8 mouse cellular contexts compared by ENCODE assay signal in genomic region chr3:90709591-90710460, GRCm38 (mm10). TPM values are rescaled to one million over a fixed set of nuclear protein-coding genes. Genes with fewer than 3 reads are reported as not detected.
DNase-seq lines count a peak whose midpoint lies in the region; ATAC-seq and TF ChIP-seq lines count a peak whose summit lies in the region.

No protein-coding gene starts in this region.

- H3K9me3 ChIP-seq in forebrain, postnatal 0 days (ENCODE audit: low read length) = no peaks in the 10 kb centered on the region
- no peaks in the 10 kb centered on the region for H3K9me3 ChIP-seq in hindbrain, embryonic 10.5 days
- H3K9me3 ChIP-seq in lung, embryonic 16.5 days (ENCODE audit: control insufficient read depth, low read length) = no peaks in the 10 kb centered on the region

- no peak overlapping the region for H3K4me2 ChIP-seq in forebrain, postnatal 0 days (ENCODE audit: low read depth)
- H3K4me2 ChIP-seq in lung, embryonic 16.5 days (ENCODE audit: low read depth, low read length) = no peak overlapping the region

- H3K27me3 ChIP-seq in forebrain, postnatal 0 days (ENCODE audit: insufficient read depth, low read length) = no peaks in the 10 kb centered on the region
- H3K27me3 ChIP-seq in hindbrain, embryonic 10.5 days (ENCODE audit: insufficient read depth, poor library complexity, severe bottlenecking) = no peaks in the 10 kb centered on the region
- H3K27me3 ChIP-seq in lung, embryonic 16.5 days (ENCODE audit: control insufficient read depth, insufficient read depth, low read depth, low read length) = no peaks in the 10 kb centered on the region

- TF ChIP-seq CTCF in forebrain, postnatal 0 days (IDR thresholded peaks at IDR 0.05; ENCODE audit: low read depth) = peak; percentile 94

- no peaks in the 10 kb centered on the region for H3K36me3 ChIP-seq in forebrain, postnatal 0 days (ENCODE audit: insufficient read depth)
- no peaks in the 10 kb centered on the region for H3K36me3 ChIP-seq in hindbrain, embryonic 10.5 days
- no peaks in the 10 kb centered on the region for H3K36me3 ChIP-seq in lung, embryonic 16.5 days (ENCODE audit: control insufficient read depth, insufficient read depth, low read length)

- DNase-seq in MEL-GATA-1-ER (ENCODE audit: extremely low read depth, low read depth) = peak; percentile 80
- DNase-seq in cerebellum, adult 11-12 months = peak; percentile 40
- DNase-seq in forebrain, postnatal 0 days = peak; percentile 79
- DNase-seq in hindbrain, embryonic 10.5 days (ENCODE audit: low spot score) = peak; percentile 83
- peak; percentile 66 to 91 for DNase-seq in layer of hippocampus, adult 8-10 months (ENCODE audit: low spot score in 2 of 2)
- DNase-seq in retina, embryonic 14.5 days (ENCODE audit: low spot score) = peak; percentile 94
- peak; percentile 77 to 83 for DNase-seq in thymus, postnatal 36 days

- H3K4me3 ChIP-seq in forebrain, postnatal 0 days (ENCODE audit: low read depth, low read length) = no peak overlapping the region
- no peak overlapping the region for H3K4me3 ChIP-seq in hindbrain, embryonic 10.5 days
- H3K4me3 ChIP-seq in lung, embryonic 16.5 days (ENCODE audit: low read length) = no peak overlapping the region

- no peaks in the 10 kb centered on the region for H3K4me1 ChIP-seq in forebrain, postnatal 0 days (ENCODE audit: insufficient read depth)
- H3K4me1 ChIP-seq in hindbrain, embryonic 10.5 days (replicated peaks) = no peaks in the 10 kb centered on the region
- no peaks in the 10 kb centered on the region for H3K4me1 ChIP-seq in lung, embryonic 16.5 days (replicated peaks; ENCODE audit: control insufficient read depth, insufficient read depth, low read length)

- H3K9ac ChIP-seq in forebrain, postnatal 0 days = no peak overlapping the region
- no peak overlapping the region for H3K9ac ChIP-seq in lung, embryonic 16.5 days (ENCODE audit: low read length)

- ATAC-seq in forebrain, postnatal 0 days = peak; percentile 72
- ATAC-seq in lung, embryonic 16.5 days (ENCODE audit: low read depth) = peak; percentile 26; the same call in 1 of the 2 replicates

- H3K27ac ChIP-seq in forebrain, postnatal 0 days (ENCODE audit: low read depth, low read length) = no peak overlapping the region
- no peak overlapping the region for H3K27ac ChIP-seq in hindbrain, embryonic 10.5 days
- no peak overlapping the region for H3K27ac ChIP-seq in lung, embryonic 16.5 days (ENCODE audit: low read length)

- WGBS in forebrain, postnatal 0 days = 52% methylated on average over 12 of the region's 12 CpGs
- whole genome bisulfite sequencing in hindbrain, embryonic 10.5 days = 51% methylated on average over 12 of the region's 12 CpGs
- WGBS in lung, embryonic 16.5 days = 40% methylated on average over 12 of the region's 12 CpGs

RNA-seq across cellular contexts. Expression of gene S100a9, which starts 14.3 kb away (rescaled TPM):
- 0.90 and 5.3 TPM in 2 replicates for total RNA-seq in forebrain, postnatal 0 days (2014; rRNA removed)
- 3.6 and 11.5 TPM in 2 replicates for polyA plus RNA-seq in forebrain, postnatal 0 days (2015; fragmentation: Nextera tagmentation; extraction: Ambion mirVana)
- not detected in 2 replicates for polyA plus RNA-seq in hindbrain, embryonic 10.5 days (2016; fragmentation: Nextera tagmentation; extraction: Ambion mirVana)
- 1 to 10 TPM in 1 of 4 experiments, not detected in 3; 1.1 TPM for total RNA-seq in layer of hippocampus, adult 8-10 months (2022)
- polyA plus RNA-seq in lung, embryonic 16.5 days (2015; fragmentation: Nextera tagmentation; extraction: Ambion mirVana) = 13.1 and 32.2 TPM in 2 replicates

RNA-seq across cellular contexts. Expression of gene Pglyrp4, which starts 16.9 kb away (rescaled TPM):
- not detected in 2 replicates for total RNA-seq in forebrain, postnatal 0 days (2014; rRNA removed)
- polyA plus RNA-seq in forebrain, postnatal 0 days (2015; fragmentation: Nextera tagmentation; extraction: Ambion mirVana) = not detected in 2 replicates
- not detected in 2 replicates for polyA plus RNA-seq in hindbrain, embryonic 10.5 days (2016; fragmentation: Nextera tagmentation; extraction: Ambion mirVana)
- total RNA-seq in layer of hippocampus, adult 8-10 months (2022) = not detected
- polyA plus RNA-seq in lung, embryonic 16.5 days (2015; fragmentation: Nextera tagmentation; extraction: Ambion mirVana) = not detected in 2 replicates

RNA-seq across cellular contexts. Expression of gene S100a8, which starts 41.0 kb away (rescaled TPM):
- 6.7 and 15.1 TPM in 2 replicates for total RNA-seq in forebrain, postnatal 0 days (2014; rRNA removed)
- 4.3 and 13.9 TPM in 2 replicates for polyA plus RNA-seq in forebrain, postnatal 0 days (2015; fragmentation: Nextera tagmentation; extraction: Ambion mirVana)
- not detected in 2 replicates for polyA plus RNA-seq in hindbrain, embryonic 10.5 days (2016; fragmentation: Nextera tagmentation; extraction: Ambion mirVana)
- 1 to 10 TPM in 1 of 4 experiments, not detected in 3; 1.2 TPM for total RNA-seq in layer of hippocampus, adult 8-10 months (2022)
- polyA plus RNA-seq in lung, embryonic 16.5 days (2015; fragmentation: Nextera tagmentation; extraction: Ambion mirVana) = 27.3 and 53.3 TPM in 2 replicates

RNA-seq across cellular contexts. Expression of gene S100a7a, which starts 56.0 kb away (rescaled TPM):
- 0.19 and 0.23 TPM in 2 replicates for total RNA-seq in forebrain, postnatal 0 days (2014; rRNA removed)
- not detected in 2 replicates for polyA plus RNA-seq in forebrain, postnatal 0 days (2015; fragmentation: Nextera tagmentation; extraction: Ambion mirVana)
- polyA plus RNA-seq in hindbrain, embryonic 10.5 days (2016; fragmentation: Nextera tagmentation; extraction: Ambion mirVana) = not detected in 2 replicates
- total RNA-seq in layer of hippocampus, adult 8-10 months (2022) = under 1 TPM in 3 of 4 experiments, not detected in 1; 0.34 to 0.62 (median 0.49) TPM
- 0.11 and 0.21 TPM in 2 replicates for polyA plus RNA-seq in lung, embryonic 16.5 days (2015; fragmentation: Nextera tagmentation; extraction: Ambion mirVana)

Comparison
In these comparisons a context has a peak if more than half of its experiments do, and no peak if none do; other contexts are left out.
1. DNase-seq: peak in every context shown above with its lines; median percentile 94 in retina, embryonic 14.5 days; 83 in hindbrain, embryonic 10.5 days; 80 in MEL-GATA-1-ER; 80 in thymus, postnatal 36 days; 79 in forebrain, postnatal 0 days; 78 in layer of hippocampus, adult 8-10 months; 40 in cerebellum, adult 11-12 months.